Mouse (Mus musculus): ENCODE measurements around the gene Baz2b. TPM values are rescaled to one million over a fixed set of nuclear protein-coding genes. Genes with fewer than 3 reads are reported as not detected.

The Baz2b gene
- polyA plus RNA-seq, 1 experiment from 2014 or later: 15.2 TPM

DNA sequence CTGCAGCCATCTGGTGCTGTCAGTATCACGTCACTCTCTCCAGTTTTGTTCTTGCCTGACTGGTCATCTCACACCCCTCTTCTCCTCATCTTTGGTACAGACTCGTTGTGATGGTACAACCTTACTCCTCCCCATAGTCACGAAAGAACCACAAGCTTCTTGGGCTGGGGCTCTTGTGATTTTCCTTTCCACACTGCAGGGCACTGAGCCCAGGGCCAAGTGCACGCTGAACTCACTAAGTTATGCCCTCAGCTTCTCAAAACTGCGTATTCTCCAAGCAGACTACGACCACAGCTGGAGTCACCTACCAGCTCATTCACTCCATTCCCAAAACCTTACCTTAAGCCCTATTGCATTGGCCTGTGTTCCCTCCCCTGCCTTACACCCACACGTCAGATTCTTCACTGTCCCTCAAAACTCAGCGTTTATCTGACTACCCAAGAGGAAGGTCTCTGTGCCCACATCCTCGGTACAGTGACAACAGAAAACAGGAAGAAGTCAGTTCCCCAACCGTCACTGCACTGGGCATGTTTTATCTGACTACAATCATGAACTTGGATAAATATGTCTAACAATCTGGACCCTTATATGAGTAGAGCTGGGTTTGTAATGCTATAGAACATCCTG lies 190.7 kb downstream of the Baz2b start:
- Histone ChIP-seq H3K27me3 (ENCODE audit: control insufficient read depth, insufficient read depth, low read depth, low read length) (no peaks in the 10 kb centered on the region), H3K4me3 (ENCODE audit: low read depth, low read length) (no peak overlapping the region), H3K36me3 (ENCODE audit: control insufficient read depth, insufficient read depth) (no peaks in the 10 kb centered on the region), H3K9ac (ENCODE audit: low read depth, low read length) (no peak overlapping the region), H3K9me3 (replicated peaks; ENCODE audit: control insufficient read depth, low read length) (no peaks in the 10 kb centered on the region), H3K4me1 (ENCODE audit: control insufficient read depth, low read depth, low read length) (no peaks in the 10 kb centered on the region; the same call in 1 of the 2 replicates), H3K4me2 (ENCODE audit: low read depth, low read length) (no peak overlapping the region), H3K27ac (ENCODE audit: low read length) (peak overlapping the region; percentile 63)
- 0 out of 2 replicates have a peak, but pooled peaks have one; percentile 21 for ATAC-seq (ENCODE audit: low read depth)
- WGBS (ENCODE audit: insufficient replicate concordance): 19% methylated on average over 10 of the region's 10 CpGs

DNA sequence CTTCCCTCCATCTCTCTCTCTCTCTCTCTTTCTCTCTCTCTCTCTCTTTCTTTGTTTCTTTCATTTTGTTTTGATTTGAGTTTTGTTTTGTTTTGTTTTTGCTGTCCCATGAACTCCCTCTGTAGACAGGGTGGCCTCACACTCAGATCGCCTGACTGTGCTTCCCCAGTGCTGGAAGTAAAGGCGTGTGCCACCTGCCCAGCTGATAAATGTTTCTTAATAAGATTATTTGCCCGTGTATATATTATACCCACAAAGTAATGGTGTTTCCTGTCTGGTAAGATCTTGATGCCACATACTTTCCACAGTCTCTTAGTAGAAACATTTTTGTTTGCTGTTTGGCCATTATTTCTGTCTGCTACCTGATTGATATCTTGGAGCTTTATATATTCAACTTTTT lies 198.1 kb downstream of the Baz2b start:
- H3K4me3 ChIP-seq (ENCODE audit: low read depth, low read length): no peak overlapping the region
- no peaks in the 10 kb centered on the region for H3K27me3 ChIP-seq (ENCODE audit: control insufficient read depth, insufficient read depth, low read depth, low read length)
- H3K4me1 ChIP-seq (ENCODE audit: control insufficient read depth, low read depth, low read length): no peaks in the 10 kb centered on the region
- H3K27ac ChIP-seq (ENCODE audit: low read length): no peak overlapping the region
- no peak overlapping the region for H3K4me2 ChIP-seq (ENCODE audit: low read depth, low read length)
- no peak overlapping the region for H3K9ac ChIP-seq (ENCODE audit: low read depth, low read length)
- no peaks in the 10 kb centered on the region for H3K9me3 ChIP-seq (replicated peaks; ENCODE audit: control insufficient read depth, low read length)
- ATAC-seq (ENCODE audit: low read depth): no peak
- WGBS (ENCODE audit: insufficient replicate concordance): 49% methylated on average over 3 of the region's 3 CpGs
- no peaks in the 10 kb centered on the region for H3K36me3 ChIP-seq (ENCODE audit: control insufficient read depth, insufficient read depth)

DNA sequence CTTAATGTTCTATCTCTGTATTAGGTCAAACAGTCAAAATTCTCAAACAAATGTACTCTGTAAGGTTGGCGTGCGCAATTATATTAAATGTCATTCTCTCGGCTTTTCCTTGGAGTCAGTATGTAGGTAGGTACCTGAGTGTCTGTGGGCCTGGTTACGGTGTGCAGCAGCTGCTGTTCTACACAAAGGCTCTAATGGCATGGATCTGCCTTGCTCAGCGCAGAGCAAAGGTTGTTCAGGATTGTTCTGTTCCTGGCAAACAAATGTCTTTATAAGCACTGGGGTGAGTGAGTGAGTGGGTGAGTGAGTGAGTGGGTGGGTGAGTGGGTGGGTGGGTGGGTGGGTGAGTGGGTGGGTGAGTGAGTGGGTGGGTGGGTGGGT lies 206.0 kb downstream of the Baz2b start:
- ATAC-seq (ENCODE audit: low read depth): 0 out of 2 replicates have a peak, but pooled peaks have one; percentile 41
- Histone ChIP-seq H3K9ac (ENCODE audit: low read depth, low read length) (no peak overlapping the region), H3K27ac (ENCODE audit: low read length) (no peak overlapping the region), H3K9me3 (replicated peaks; ENCODE audit: control insufficient read depth, low read length) (no peaks in the 10 kb centered on the region), H3K27me3 (ENCODE audit: control insufficient read depth, insufficient read depth, low read depth, low read length) (no peaks in the 10 kb centered on the region), H3K4me3 (ENCODE audit: low read depth, low read length) (no peak overlapping the region), H3K4me2 (ENCODE audit: low read depth, low read length) (no peak overlapping the region), H3K4me1 (ENCODE audit: control insufficient read depth, low read depth, low read length) (peaks cover 2% of the 10 kb centered on the region; the same call in 1 of the 2 replicates), H3K36me3 (ENCODE audit: control insufficient read depth, insufficient read depth) (no peaks in the 10 kb centered on the region)
- WGBS (ENCODE audit: insufficient replicate concordance): 74% methylated on average over 5 of the region's 5 CpGs

DNA sequence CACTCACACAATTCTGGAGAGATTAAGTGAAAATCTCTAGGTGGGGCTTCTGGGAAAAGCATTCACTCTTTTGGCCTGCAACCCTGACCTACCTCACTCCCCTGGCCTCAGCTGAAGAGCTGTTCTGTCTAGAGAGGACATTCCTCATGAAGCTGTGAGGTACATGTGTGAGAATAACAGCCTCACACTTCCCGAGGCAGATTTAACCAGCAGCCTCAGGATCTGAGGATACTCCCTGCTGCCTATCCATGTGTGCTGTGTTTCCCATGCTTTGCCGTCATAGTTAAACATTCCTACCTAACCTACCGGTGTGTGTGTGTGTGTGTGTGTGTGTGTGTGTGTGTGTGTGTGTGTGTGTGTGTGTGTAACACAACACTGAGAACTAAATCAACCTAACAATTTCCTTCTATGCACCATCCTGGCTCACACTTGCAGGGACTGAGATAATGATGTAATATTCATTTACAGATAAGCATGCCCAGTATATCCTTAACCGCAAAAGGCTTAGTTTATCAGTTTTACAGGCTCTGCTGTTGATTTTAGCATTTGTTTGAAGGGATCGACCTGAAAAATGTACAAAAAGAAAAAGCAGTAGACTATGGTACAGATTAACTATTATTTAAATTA lies 206.5 kb downstream of the Baz2b start:
- Histone ChIP-seq H3K27me3 (ENCODE audit: control insufficient read depth, insufficient read depth, low read depth, low read length) (no peaks in the 10 kb centered on the region), H3K4me3 (ENCODE audit: low read depth, low read length) (no peak overlapping the region), H3K9me3 (replicated peaks; ENCODE audit: control insufficient read depth, low read length) (no peaks in the 10 kb centered on the region), H3K27ac (ENCODE audit: low read length) (no peak overlapping the region), H3K9ac (ENCODE audit: low read depth, low read length) (no peak overlapping the region), H3K36me3 (ENCODE audit: control insufficient read depth, insufficient read depth) (no peaks in the 10 kb centered on the region), H3K4me2 (ENCODE audit: low read depth, low read length) (no peak overlapping the region), H3K4me1 (ENCODE audit: control insufficient read depth, low read depth, low read length) (peaks cover 5% of the 10 kb centered on the region; the same call in 1 of the 2 replicates)
- ATAC-seq (ENCODE audit: low read depth): no peak
- WGBS (ENCODE audit: insufficient replicate concordance): 47% methylated on average over 5 of the region's 5 CpGs

DNA sequence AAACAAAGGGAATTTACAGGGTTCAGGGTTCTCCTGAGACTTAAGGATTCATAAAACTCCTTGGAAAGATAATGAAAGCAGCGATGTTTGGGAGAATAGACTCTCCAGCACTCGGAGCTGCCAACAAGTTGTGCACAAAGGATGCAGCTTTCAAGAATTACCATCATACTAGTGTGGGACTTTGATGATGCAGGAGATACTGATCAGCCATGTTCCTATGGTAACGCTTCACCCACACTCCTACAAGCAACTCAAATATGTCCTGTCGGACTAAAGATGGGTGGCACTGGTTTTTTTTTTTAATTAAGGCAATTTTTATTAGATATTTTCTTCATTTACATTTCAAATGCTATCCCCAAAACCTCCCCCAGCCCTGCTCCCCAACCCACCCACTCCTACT lies 209.4 kb downstream of the Baz2b start:
- Histone ChIP-seq H3K36me3 (ENCODE audit: control insufficient read depth, insufficient read depth) (no peaks in the 10 kb centered on the region), H3K9me3 (replicated peaks; ENCODE audit: control insufficient read depth, low read length) (no peaks in the 10 kb centered on the region), H3K4me3 (ENCODE audit: low read depth, low read length) (no peak overlapping the region), H3K4me1 (ENCODE audit: control insufficient read depth, low read depth, low read length) (peaks cover 7% of the 10 kb centered on the region; the same call in 1 of the 2 replicates), H3K4me2 (ENCODE audit: low read depth, low read length) (no peak overlapping the region), H3K9ac (ENCODE audit: low read depth, low read length) (no peak overlapping the region), H3K27me3 (ENCODE audit: control insufficient read depth, insufficient read depth, low read depth, low read length) (no peaks in the 10 kb centered on the region), H3K27ac (ENCODE audit: low read length) (no peak overlapping the region)
- WGBS (ENCODE audit: insufficient replicate concordance): 84% methylated on average over 4 of the region's 4 CpGs
- no peak for ATAC-seq (ENCODE audit: low read depth)

DNA sequence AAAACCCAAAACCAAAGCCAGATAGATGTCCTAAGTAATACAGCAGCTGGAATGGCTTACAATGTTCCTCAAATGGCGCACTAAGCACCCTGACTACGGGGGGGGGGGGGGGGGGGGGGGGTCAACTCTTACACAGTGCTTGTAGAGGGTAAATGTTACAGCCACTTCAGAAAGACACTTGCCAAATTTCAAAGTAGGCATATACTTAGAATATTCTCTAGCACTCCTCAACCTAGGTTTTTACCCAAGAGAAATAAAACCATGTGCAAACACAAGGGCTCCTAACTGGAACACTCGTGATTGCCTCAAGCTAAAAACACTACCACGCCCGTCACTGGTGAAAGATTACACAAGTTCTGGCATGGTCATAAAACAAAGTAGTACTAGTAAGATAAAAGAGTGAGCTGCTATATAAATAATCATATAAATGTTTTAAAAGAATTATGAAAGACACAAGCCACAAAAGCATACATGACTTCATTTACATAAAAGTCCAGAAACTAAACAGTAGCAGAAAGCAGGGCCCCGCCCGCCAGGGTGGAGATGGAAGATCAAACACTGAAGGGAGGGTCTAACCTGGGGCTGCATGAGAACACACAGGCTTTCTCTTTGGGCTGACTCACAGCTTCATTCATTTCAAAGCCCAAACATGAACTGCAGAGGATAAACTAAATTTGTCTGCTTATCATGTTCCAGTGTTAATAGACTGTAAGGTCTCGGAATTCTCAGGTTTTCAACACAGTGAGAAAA lies 212.0 kb downstream of the Baz2b start:
- H3K4me3 ChIP-seq (ENCODE audit: low read depth, low read length): no peak overlapping the region
- ATAC-seq (ENCODE audit: low read depth): no peak
- no peaks in the 10 kb centered on the region for H3K36me3 ChIP-seq (ENCODE audit: control insufficient read depth, insufficient read depth)

DNA sequence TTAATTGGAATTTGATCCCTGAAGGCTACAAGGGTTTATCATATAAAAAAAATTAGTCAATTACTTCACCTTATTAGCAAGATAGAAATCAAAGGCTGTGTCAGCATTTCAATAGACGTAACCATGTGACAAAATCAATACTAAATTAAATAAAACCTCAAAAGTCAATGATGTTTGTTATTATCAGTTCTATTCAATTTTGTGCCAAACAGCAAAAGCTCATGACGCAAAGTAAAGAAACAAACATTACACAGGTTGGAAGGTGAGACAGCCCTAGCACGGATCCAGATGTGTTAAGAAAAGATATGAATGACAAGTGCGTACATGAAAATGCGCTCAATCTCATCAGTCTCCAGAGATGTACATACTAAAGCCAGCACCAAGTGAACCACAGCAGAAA lies 212.7 kb downstream of the Baz2b start:
- no peak overlapping the region for H3K4me3 ChIP-seq (ENCODE audit: low read depth, low read length)
- ATAC-seq (ENCODE audit: low read depth): no peak
- no peak overlapping the region for H3K9ac ChIP-seq (ENCODE audit: low read depth, low read length)
- H3K4me1 ChIP-seq (ENCODE audit: control insufficient read depth, low read depth, low read length): peaks cover 4% of the 10 kb centered on the region; the same call in 1 of the 2 replicates
- H3K9me3 ChIP-seq (replicated peaks; ENCODE audit: control insufficient read depth, low read length): no peaks in the 10 kb centered on the region
- no peaks in the 10 kb centered on the region for H3K27me3 ChIP-seq (ENCODE audit: control insufficient read depth, insufficient read depth, low read depth, low read length)
- 85% methylated on average over 5 of the region's 5 CpGs for WGBS (ENCODE audit: insufficient replicate concordance)
- no peak overlapping the region for H3K4me2 ChIP-seq (ENCODE audit: low read depth, low read length)
- H3K27ac ChIP-seq (ENCODE audit: low read length): no peak overlapping the region
- no peaks in the 10 kb centered on the region for H3K36me3 ChIP-seq (ENCODE audit: control insufficient read depth, insufficient read depth)

More for the DNA sequence above, 212.0 kb downstream of the Baz2b start:
- WGBS (ENCODE audit: insufficient replicate concordance): 61% methylated on average over 8 of the region's 8 CpGs
- H3K4me1 ChIP-seq (ENCODE audit: control insufficient read depth, low read depth, low read length): peaks cover 4% of the 10 kb centered on the region; the same call in 1 of the 2 replicates
- H3K9me3 ChIP-seq (replicated peaks; ENCODE audit: control insufficient read depth, low read length): no peaks in the 10 kb centered on the region
- H3K9ac ChIP-seq (ENCODE audit: low read depth, low read length): no peak overlapping the region
- no peak overlapping the region for H3K4me2 ChIP-seq (ENCODE audit: low read depth, low read length)
- no peaks in the 10 kb centered on the region for H3K27me3 ChIP-seq (ENCODE audit: control insufficient read depth, insufficient read depth, low read depth, low read length)
- no peak overlapping the region for H3K27ac ChIP-seq (ENCODE audit: low read length)

DNA sequence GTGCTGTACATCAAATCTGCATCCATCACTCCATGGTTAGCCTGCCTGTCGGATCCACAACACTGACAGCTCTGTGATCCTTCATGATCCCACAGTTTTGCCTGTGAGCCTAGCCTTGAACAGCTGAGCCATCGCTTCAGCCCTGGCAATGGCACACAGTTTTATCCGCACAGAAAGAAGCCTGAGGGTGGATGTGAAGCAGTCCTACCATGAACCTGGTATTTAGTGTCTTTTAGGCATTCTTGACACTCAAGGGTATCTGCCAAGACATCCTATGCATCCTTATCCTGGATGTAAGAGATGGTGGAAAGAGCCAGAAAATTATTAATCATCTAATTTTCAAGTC lies 216.5 kb downstream of the Baz2b start:
- Histone ChIP-seq H3K27me3 (ENCODE audit: control insufficient read depth, insufficient read depth, low read depth, low read length) (no peaks in the 10 kb centered on the region), H3K9me3 (replicated peaks; ENCODE audit: control insufficient read depth, low read length) (no peaks in the 10 kb centered on the region), H3K36me3 (ENCODE audit: control insufficient read depth, insufficient read depth) (no peaks in the 10 kb centered on the region), H3K4me1 (ENCODE audit: control insufficient read depth, low read depth, low read length) (peaks cover 1% of the 10 kb centered on the region; the same call in 1 of the 2 replicates), H3K4me2 (ENCODE audit: low read depth, low read length) (no peak overlapping the region), H3K4me3 (ENCODE audit: low read depth, low read length) (no peak overlapping the region), H3K9ac (ENCODE audit: low read depth, low read length) (no peak overlapping the region), H3K27ac (ENCODE audit: low read length) (no peak overlapping the region)
- 70% methylated on average over 3 of the region's 3 CpGs for WGBS (ENCODE audit: insufficient replicate concordance)
- ATAC-seq (ENCODE audit: low read depth): no peak
